Mouse (Mus musculus) hindbrain, postnatal 0 days (tissue): ENCODE results near the gene Ssc5d. TPM values are rescaled to one million over a fixed set of nuclear protein-coding genes. Genes with fewer than 3 reads are reported as not detected.

Experiments used
- ATAC-seq: fragments of 200-750 bp; cut with Nextera tagmentation; 2 replicates; pipeline ENCODE4 v1.8.0; 2017; ENCODE audit warnings: mild to moderate bottlenecking, moderate TSS enrichment, moderate library complexity
- DNase-seq: peaks from one replicate; pipeline ENCODE4 v3.0.0-alpha.2; 2015; ENCODE audit warnings: low spot score
- H3K27ac ChIP-seq: fragments of 300-500 bp; sonication (generic); 2 replicates; pipeline ENCODE4 v1.5.1; 2014; ENCODE audit warnings: mild to moderate bottlenecking
- H3K27me3 ChIP-seq: fragments of 300-500 bp; sonication (generic); 2 replicates; pipeline ENCODE4 v1.6.1; 2014; ENCODE audit warnings: low read length, mixed read lengths; ENCODE audit not compliant: insufficient read depth
- H3K36me3 ChIP-seq: fragments of 300-500 bp; sonication (generic); 2 replicates; pipeline ENCODE4 v1.6.1; 2014; ENCODE audit warnings: low read length, mixed read lengths; ENCODE audit not compliant: insufficient read depth
- H3K4me1 ChIP-seq: fragments of 300-500 bp; sonication (generic); 2 replicates; pipeline ENCODE4 v1.6.1; 2014; ENCODE audit warnings: antibody characterized with exemption, low read length, mixed read lengths; ENCODE audit not compliant: insufficient read depth
- H3K4me2 ChIP-seq: fragments of 300-500 bp; sonication (generic); 2 replicates; pipeline ENCODE4 v1.6.1; 2014; ENCODE audit warnings: low read depth, mild to moderate bottlenecking, low read length, moderate library complexity, mixed read lengths
- H3K4me3 ChIP-seq: fragments of 300-500 bp; sonication (generic); 2 replicates; pipeline ENCODE4 v1.5.1; 2014; ENCODE audit warnings: low read length
- H3K9ac ChIP-seq: fragments of 300-500 bp; sonication (generic); replicated peaks from 2 replicates; pipeline ENCODE4 v1.6.1; 2014; ENCODE audit warnings: mild to moderate bottlenecking, low read length, moderate library complexity, mixed read lengths
- H3K9me3 ChIP-seq: fragments of 300-500 bp; sonication (generic); 2 replicates; pipeline ENCODE4 v1.6.1; 2016; ENCODE audit warnings: low read length, mixed read lengths
- CTCF ChIP-seq: IDR thresholded peaks from 2 replicates; pipeline ENCODE4 v1.5.1; 2016; ENCODE audit warnings: antibody characterized with exemption, control low read depth, low read depth
- WGBS: fragments of 180-500 bp; shearing (Covaris S2); extraction: QIAGEN DNeasy Blood & Tissue Kit; methylation state at CpG from one replicate; pipeline ENCODE4 v1.1.7; 2014; 5-methylcytosine and 5-hydroxymethylcytosine counted together
- polyA plus RNA-seq: library from polyadenylated mRNA; unstranded; fragments of >200 nt; fragmentation: Nextera tagmentation; extraction: Ambion mirVana; gene quantifications from 2 replicates; pipeline ENCODE4 v1.2.1, GENCODE M21; 2015
- total RNA-seq: library from RNA; depleted of rRNA; stranded (reverse); fragments of >200 nt; gene quantifications from 2 replicates; pipeline ENCODE4 v1.2.3, GENCODE M21; 2014

The Ssc5d gene
- total and polyA plus RNA-seq, 2 experiments from 2014 or later, result 1.0 to 2.5 TPM

- ATAC-seq (peak; percentile 84), DNase-seq (peak; percentile 95)
- H3K9me3 ChIP-seq, result no peaks in the 10 kb centered on the region
- peaks cover 31% of the 10 kb centered on the region for H3K4me1 ChIP-seq
- H3K27ac ChIP-seq, result peak overlapping the region; percentile 96
- under 1% methylated on average over 14 of the region's 14 CpGs for WGBS
- no peaks in the 10 kb centered on the region for H3K27me3 ChIP-seq
- no peak for TF ChIP-seq CTCF
- peaks cover 28% of the 10 kb centered on the region; the same call in 1 of the 2 replicates for H3K36me3 ChIP-seq
- H3K9ac ChIP-seq, result peak overlapping the region; percentile 56
- peak overlapping the region; percentile 40 for H3K4me3 ChIP-seq
- H3K4me2 ChIP-seq, result peak overlapping the region; percentile 77
Observed at GRCm38 (mm10) chr7:4922508-4922907, 3.1 kb upstream of the Ssc5d start.

- Histone ChIP-seq H3K4me3 (peak overlapping the region; percentile 40), H3K9ac (peak overlapping the region; percentile 56), H3K27me3 (no peaks in the 10 kb centered on the region), H3K4me1 (peaks cover 31% of the 10 kb centered on the region), H3K27ac (peak overlapping the region; percentile 96), H3K9me3 (no peaks in the 10 kb centered on the region), H3K36me3 (peaks cover 28% of the 10 kb centered on the region; the same call in 1 of the 2 replicates), H3K4me2 (peak overlapping the region; percentile 77)
- DNase-seq (peak; percentile 94), ATAC-seq (peak; percentile 48)
- 1% methylated on average over 14 of the region's 14 CpGs for WGBS
- TF ChIP-seq CTCF, result peak; percentile 62
Observed at GRCm38 (mm10) chr7:4922931-4923565, 2.5 kb upstream of the Ssc5d start.

GRCm38 (mm10) chr7:4923586-4924364, 1.8 kb upstream of the Ssc5d start:
- H3K27me3 ChIP-seq, result no peaks in the 10 kb centered on the region
- 4% methylated on average over 37 of the region's 37 CpGs for WGBS
- peak; percentile 16 for ATAC-seq
- peak; percentile 72 for DNase-seq
- peak; percentile 71 for TF ChIP-seq CTCF
- peak overlapping the region; percentile 77 for H3K4me2 ChIP-seq
- peak overlapping the region; percentile 56 for H3K9ac ChIP-seq
- peak overlapping the region; percentile 40 for H3K4me3 ChIP-seq
- no peaks in the 10 kb centered on the region for H3K9me3 ChIP-seq
- H3K27ac ChIP-seq, result peak overlapping the region; percentile 96
- peaks cover 31% of the 10 kb centered on the region for H3K4me1 ChIP-seq
- H3K36me3 ChIP-seq, result peaks cover 21% of the 10 kb centered on the region; the same call in 1 of the 2 replicates

GRCm38 (mm10) chr7:4924483-4924882, 1.1 kb upstream of the Ssc5d start:
- H3K9me3 ChIP-seq, result no peaks in the 10 kb centered on the region
- 1% methylated on average over 4 of the region's 4 CpGs for WGBS
- peaks cover 14% of the 10 kb centered on the region; the same call in 1 of the 2 replicates for H3K36me3 ChIP-seq
- H3K9ac ChIP-seq, result peak overlapping the region; percentile 56; the same call in 1 of the 2 replicates
- peak overlapping the region; percentile 77 for H3K4me2 ChIP-seq
- H3K4me3 ChIP-seq, result no peak overlapping the region; the same call in 1 of the 2 replicates
- peak overlapping the region; percentile 96 for H3K27ac ChIP-seq
- H3K4me1 ChIP-seq, result peaks cover 31% of the 10 kb centered on the region
- DNase-seq (peak; percentile 38), ATAC-seq (no peak)
- H3K27me3 ChIP-seq, result no peaks in the 10 kb centered on the region
- TF ChIP-seq CTCF, result no peak

GRCm38 (mm10) chr7:4924891-4925301, 689 bp upstream of the Ssc5d start:
- H3K4me1 ChIP-seq, result peaks cover 31% of the 10 kb centered on the region
- ATAC-seq, result no peak
- H3K9me3 ChIP-seq, result no peaks in the 10 kb centered on the region
- no peak overlapping the region for H3K4me3 ChIP-seq
- WGBS, result 6% methylated on average over 3 of the region's 4 CpGs
- no peak overlapping the region for H3K9ac ChIP-seq
- H3K27ac ChIP-seq, result peak overlapping the region; percentile 96
- TF ChIP-seq CTCF, result no peak
- H3K4me2 ChIP-seq, result no peak overlapping the region
- peaks cover 10% of the 10 kb centered on the region; the same call in 1 of the 2 replicates for H3K36me3 ChIP-seq
- no peaks in the 10 kb centered on the region for H3K27me3 ChIP-seq
- DNase-seq, result peak; percentile 16

GRCm38 (mm10) chr7:4926849-4927248, 1.3 kb downstream of the Ssc5d start:
- H3K4me3 ChIP-seq, result no peak overlapping the region
- peaks cover 25% of the 10 kb centered on the region for H3K4me1 ChIP-seq
- H3K27ac ChIP-seq, result no peak overlapping the region
- H3K9me3 ChIP-seq, result no peaks in the 10 kb centered on the region
- WGBS, result 65% methylated on average over 16 of the region's 16 CpGs
- H3K36me3 ChIP-seq, result no peaks in the 10 kb centered on the region
- no peak for TF ChIP-seq CTCF
- no peaks in the 10 kb centered on the region for H3K27me3 ChIP-seq
- H3K4me2 ChIP-seq, result no peak overlapping the region
- DNase-seq (no peak), ATAC-seq (no peak)
- H3K9ac ChIP-seq, result no peak overlapping the region
